Mouse (Mus musculus) lung, postnatal 0 days (tissue): ENCODE results near the gene Sergef.

Experiments used
- CTCF ChIP-seq: IDR thresholded peaks from 2 replicates; pipeline ENCODE4 v1.5.1; 2016; ENCODE audit warnings: antibody characterized with exemption, mild to moderate bottlenecking
- EP300 ChIP-seq: IDR thresholded peaks from 2 replicates; pipeline ENCODE4 v1.6.1; 2016; ENCODE audit warnings: antibody characterized with exemption, mild to moderate bottlenecking, control low read depth

GRCm38 (mm10) chr7:46614263-46614662, 25.3 kb downstream of the Sergef start:
- TF ChIP-seq CTCF (no peak), EP300 (no peak)
